Mouse (Mus musculus) cortical plate, adult 2 months (tissue): Measurements from ENCODE around the gene Gm42742.

Experiments used
- CTCF ChIP-seq: fragments of 200-500 bp; IDR thresholded peaks from 2 replicates; pipeline ENCODE4 v1.5.1; 2011; ENCODE audit warnings: mild to moderate bottlenecking, control low read depth, low read length; ENCODE audit not compliant: insufficient read depth; ENCODE audit errors: extremely low read depth
- POLR2A ChIP-seq: fragments of 200-500 bp; IDR thresholded peaks from 2 replicates; pipeline ENCODE4 v1.6.1; 2011; ENCODE audit warnings: mild to moderate bottlenecking, low read length, control low read depth; ENCODE audit not compliant: insufficient read depth; ENCODE audit errors: extremely low read depth

GRCm38 (mm10) chr7:126999568-126999967 is 21.3 kb downstream of the Gm42742 start:
- TF ChIP-seq POLR2A (no peak), CTCF (no peak)
